Mouse (Mus musculus): ENCODE data around the gene Rnf20. TPM values are rescaled to one million over a fixed set of nuclear protein-coding genes. Genes with fewer than 3 reads are reported as not detected.
A peak's percentile ranks its signal among the peaks of the same experiment; 100 is the strongest.

Rnf20 gene
- 10 to 100 TPM; 77.1 to 86.5 TPM for total RNA-seq (2021)
- long read RNA-seq, experiment 1, full-length matches to known transcripts = 15 of 26 reads
- long read RNA-seq, experiment 1, partial matches to known transcripts = 6 of 26 reads
- long read RNA-seq, experiment 1, other reads (novel, unspliced or antisense) = 5 of 26 reads
- long read RNA-seq, experiment 2, full-length matches to known transcripts = 18 of 29 reads
- long read RNA-seq, experiment 2, partial matches to known transcripts = 1 of 29 reads
- long read RNA-seq, experiment 2, other reads (novel, unspliced or antisense) = 10 of 29 reads

DNA sequence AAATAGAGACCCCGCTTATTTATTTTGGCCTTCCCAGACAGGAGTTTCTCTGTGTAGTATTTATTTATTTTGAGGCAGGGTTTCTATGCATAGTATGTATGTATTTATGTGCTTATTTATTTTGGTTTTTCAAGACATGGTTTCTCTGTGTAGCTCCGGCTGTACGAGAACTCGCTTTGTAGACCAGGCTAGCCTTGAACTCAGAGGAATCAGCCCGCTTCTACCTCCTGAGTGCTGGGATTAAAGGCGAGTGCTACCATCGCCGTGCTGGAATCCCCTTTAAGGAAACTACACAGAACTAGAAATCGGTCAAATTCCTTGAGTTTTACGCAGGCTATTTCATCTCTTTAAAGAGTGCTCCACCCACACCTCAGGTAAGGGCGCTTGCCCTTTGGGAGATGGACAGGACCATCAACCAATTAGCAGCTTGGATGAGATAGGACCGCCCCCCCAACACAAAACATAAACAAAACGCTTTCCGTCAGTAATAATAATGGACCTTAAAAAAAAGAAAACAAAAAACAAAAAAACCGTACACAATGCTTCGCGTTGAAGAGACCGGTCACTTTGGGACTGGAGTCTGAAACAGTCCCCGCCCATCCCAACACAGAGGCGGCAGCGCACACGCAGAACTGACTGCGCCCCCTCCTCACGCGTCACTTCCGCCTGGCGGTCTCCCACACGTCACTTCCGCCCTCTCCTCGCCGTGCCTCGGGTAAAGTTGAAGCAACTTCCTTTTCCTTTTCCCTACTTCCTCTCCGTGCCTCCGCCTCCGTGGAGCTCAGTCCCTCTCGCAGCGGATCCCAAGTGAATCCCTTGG is at the start of gene Rnf20:
Gene Rnf20, plus strand, starts transcription at position 688 of the 820 bp plus-strand sequence.
- DNase-seq (ENCODE audit: low spot score in 2 of 2) = peak; percentile 97 to 98
- H3K4me3 ChIP-seq = peak within 1 kb of the TSS; percentile 98
- H3K27ac ChIP-seq = peak within 1 kb of the TSS; percentile 82
- peak; percentile 14; the same call in 1 of the 2 replicates for TF ChIP-seq CTCF (conservative IDR thresholded peaks at IDR 0.05)

DNA sequence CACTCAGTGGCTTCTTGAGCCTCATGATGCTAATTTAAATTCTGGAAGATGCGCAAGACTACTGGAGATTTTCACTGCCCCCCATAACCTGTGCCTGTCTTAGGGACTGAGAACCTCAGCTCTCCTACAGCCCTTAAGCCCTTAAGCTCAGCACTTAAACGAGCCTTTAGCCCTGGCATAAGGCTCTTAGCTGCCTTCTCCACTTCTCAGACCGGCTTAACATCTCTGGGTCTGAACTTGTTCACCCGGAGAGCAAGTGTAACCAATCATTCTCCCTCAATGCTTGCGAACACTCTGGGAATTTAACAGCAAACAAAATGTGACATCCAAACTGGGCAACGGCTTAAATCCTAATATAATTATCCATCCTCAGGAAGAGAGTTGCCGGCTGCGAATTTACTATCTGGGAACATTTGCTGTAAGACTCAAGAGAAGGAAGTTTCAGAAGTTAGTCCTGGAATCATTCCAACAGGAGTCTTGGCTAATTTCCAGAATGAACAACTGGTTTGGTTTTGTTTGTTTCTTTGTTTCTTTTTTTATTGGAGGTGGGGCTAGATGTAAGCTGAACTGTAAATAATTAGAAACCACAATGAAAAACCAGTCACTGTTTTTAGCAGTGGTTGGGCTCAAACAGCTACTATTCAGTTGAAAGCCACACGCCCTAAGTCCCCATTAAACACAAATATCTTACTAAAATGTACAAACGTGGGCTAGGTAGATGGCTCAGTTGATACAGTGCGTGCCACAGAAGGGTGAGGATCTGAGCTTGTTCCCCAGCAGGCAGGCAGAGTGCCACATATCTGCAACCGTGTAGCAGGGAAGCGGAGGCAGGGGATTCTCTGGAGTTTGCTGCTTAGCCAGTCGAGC is 47.6 kb upstream of the Rnf20 start:
- no peak overlapping the region for H3K4me3 ChIP-seq
- peak in 1 of 2 experiments; percentile 1 for DNase-seq (ENCODE audit: low spot score in 2 of 2)
- TF ChIP-seq CTCF (conservative IDR thresholded peaks at IDR 0.05) = no peak
- H3K27ac ChIP-seq = peak overlapping the region; percentile 81

DNA sequence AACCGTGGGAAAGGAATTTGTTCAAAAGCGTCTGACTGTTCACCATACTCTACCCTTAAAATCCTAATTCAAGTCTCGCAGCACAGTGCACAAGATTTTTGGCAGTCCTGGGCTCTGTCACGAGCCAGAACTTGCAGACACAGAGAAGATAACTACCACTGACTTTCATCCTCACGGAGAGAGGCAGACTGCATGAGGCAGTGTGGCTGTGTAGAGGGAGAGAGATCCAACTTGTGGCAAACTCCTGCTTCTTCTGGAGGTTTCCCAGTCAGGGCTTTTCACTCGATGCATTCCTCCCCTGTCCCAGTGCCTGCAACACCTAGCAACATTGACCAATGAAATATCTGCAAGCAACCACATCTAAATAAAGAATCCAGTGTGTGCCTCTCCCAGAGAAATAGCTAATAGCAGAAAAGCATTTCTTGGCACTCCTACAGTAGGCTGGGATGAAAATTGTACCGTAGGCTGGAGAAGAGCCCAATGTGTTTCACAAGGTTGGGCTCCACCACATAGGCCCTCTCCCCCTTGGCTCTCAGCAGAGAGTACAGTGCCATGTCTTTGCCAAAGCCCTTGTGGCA is 46.2 kb upstream of the Rnf20 start:
- no peak overlapping the region for H3K4me3 ChIP-seq
- DNase-seq (ENCODE audit: low spot score in 2 of 2) = no peak
- peak overlapping the region; percentile 81 for H3K27ac ChIP-seq
- no peak for TF ChIP-seq CTCF (conservative IDR thresholded peaks at IDR 0.05)

DNA sequence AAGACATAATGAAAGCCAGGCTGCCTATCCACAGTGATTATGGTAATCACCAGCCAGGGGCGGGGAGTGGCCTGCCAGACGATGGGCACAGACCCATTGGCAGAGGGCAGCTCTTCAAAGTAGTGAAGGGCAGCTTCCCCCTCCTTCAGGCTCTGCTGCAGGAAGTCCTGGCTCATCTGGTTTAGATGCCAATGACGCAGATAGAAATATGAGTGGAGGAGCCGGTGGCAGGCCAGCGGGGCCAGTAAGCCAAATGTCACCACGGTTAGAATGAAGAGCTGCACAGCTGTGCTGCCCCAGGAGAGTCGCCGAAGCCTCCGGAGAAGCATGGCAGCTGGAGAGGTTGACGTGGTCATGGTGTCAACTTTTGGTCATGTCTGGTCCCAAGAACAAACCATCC is 45.0 kb upstream of the Rnf20 start:
- Histone ChIP-seq H3K27ac (peak overlapping the region; percentile 81; the same call in 1 of the 2 replicates), H3K4me3 (no peak overlapping the region)
- DNase-seq (ENCODE audit: low spot score in 2 of 2) = no peak
- no peak for TF ChIP-seq CTCF (conservative IDR thresholded peaks at IDR 0.05)

DNA sequence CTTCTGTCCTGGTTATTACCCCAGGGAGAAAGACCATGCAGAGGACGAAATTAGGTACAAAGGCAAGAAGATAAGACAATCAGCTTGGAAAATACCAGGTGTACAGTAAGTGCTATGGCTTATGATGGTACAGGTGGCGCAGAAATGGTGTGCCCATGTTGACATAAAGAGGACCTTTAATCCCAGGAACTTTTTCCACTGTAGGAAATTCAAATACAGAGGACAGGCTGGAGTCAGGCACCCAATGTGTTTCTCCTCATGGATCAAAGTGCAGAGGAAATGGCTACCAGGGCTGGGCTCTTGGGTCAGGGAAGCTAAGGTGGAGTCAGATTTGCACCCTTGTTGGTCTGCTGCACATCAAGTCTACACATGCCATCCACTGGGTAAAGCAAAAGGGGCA is 41.7 kb upstream of the Rnf20 start:
- no peak for DNase-seq (ENCODE audit: low spot score in 2 of 2)
- Histone ChIP-seq H3K4me3 (no peak overlapping the region), H3K27ac (no peak overlapping the region)
- no peak for TF ChIP-seq CTCF (conservative IDR thresholded peaks at IDR 0.05)

DNA sequence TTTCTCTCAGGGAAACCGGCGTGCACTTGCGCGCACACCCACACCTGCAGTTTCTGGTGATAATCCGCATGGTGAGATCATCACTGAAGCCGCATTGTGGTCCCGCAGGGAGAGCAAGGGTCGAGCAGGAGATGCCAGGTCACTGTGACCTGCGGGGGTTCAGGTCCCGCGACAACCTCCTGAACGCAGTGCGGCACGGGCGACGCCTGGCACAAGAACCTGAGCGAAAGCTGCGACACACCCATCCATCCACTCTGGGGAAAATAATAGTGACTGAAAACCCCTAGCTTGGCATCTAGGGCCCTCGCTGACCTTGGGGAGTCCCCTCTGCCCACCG is 35.0 kb upstream of the Rnf20 start:
- peak in 1 of 2 experiments; percentile 23 for DNase-seq (ENCODE audit: low spot score in 2 of 2)
- Histone ChIP-seq H3K27ac (peak overlapping the region; percentile 99), H3K4me3 (peak overlapping the region; percentile 63)
- TF ChIP-seq CTCF (conservative IDR thresholded peaks at IDR 0.05) = no peak

DNA sequence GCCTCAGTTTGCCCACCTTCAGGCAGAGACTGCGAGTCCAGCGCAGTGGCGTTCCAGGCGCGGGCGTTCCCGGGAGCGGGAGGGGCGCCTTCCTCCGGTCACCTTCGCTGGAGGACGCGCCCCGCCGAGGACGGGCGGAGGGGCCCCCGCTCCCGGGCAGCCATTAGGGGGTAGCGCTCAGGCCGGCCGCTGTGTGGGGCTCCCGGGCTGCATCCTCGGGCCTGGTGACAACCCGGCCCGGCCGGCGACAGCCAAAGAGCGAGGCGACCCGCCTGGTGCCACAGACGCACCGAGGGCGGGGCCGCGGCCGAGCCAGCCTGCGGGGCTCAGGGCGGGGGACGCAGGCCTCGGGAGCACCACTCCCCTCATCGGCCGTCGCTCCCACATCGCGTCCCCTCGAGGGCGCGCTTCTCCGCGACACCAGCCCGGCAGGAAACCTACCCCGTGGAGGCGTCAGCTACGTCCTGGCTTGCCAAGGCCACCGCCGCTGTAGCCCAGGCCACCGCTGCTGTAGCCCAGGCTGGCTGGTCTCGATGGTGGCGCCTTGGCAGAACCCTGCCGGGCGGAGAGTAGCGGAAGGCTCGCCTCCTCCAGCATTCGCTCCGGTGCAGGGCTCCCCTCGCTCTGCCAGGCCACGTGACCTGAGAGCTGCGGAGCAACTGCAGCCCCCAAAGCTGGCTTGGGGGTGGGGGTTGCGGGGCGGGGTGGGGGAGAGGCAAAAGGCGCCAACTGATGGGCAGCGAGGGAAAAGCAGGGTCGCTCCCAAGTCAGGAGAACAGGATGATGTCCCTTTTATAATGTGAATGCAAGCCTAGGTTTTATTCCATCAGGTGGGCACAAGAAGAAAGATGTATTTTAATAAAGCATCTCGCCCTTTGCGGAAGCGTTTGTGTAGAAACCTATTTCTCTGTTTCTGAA is 34.4 kb upstream of the Rnf20 start, which contains the start of gene Tmem246:
Gene Tmem246, minus strand, starts transcription at position 694 of the 918 bp plus-strand sequence.
- DNase-seq (ENCODE audit: low spot score in 2 of 2) = peak; percentile 66 to 70
- TF ChIP-seq CTCF (conservative IDR thresholded peaks at IDR 0.05) = no peak; the same call in 1 of the 2 replicates
- Histone ChIP-seq H3K27ac (peak within 1 kb of the TSS; percentile 99), H3K4me3 (peak within 1 kb of the TSS; percentile 63)

DNA sequence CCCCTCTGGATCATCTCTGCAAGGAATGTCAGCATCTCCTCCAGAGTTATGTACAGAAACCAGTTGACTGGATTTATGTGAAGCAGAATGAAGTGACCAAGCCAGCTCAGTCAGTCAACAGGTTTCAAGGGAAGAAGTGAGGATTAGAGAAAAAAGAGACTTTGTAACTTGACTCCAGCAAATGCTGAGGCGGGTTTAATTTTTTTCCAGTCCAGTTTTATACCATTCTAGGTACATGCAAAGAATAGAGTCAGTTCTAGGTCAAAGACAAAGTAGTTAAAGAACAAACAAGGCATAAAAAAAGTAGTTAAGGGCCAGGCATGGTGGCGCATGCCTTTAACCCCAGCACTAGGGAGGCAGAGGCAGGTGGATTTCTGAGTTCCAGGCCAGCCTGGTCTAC is 28.6 kb upstream of the Rnf20 start:
- DNase-seq (ENCODE audit: low spot score in 2 of 2) = no peak
- no peak overlapping the region for H3K27ac ChIP-seq
- TF ChIP-seq CTCF (conservative IDR thresholded peaks at IDR 0.05) = no peak
- no peak overlapping the region for H3K4me3 ChIP-seq

DNA sequence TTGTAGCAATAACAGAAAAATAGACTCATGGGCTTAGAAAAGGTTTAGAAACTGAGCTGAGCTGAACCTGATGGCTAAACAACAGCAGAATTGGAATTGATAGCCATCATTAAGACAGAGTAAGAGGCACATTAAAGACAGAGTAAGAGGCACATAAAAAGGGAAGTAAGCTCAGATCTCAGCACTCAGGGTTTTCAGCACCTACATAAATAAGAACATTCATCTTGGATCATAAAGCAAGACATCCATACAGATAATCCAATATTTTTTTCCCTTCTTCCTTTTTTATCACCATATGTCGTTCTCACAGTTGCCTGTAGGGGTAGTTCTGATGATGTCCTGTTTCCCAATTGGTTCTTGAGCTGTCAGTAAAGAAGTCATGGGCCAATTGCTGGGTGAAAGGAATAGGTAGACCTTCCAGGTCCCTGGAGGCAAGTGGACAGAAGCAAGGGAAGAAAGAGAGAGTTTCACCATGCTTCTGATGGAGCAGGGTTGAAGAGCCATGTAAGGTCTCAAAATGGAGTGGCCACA is 27.7 kb upstream of the Rnf20 start:
- Histone ChIP-seq H3K4me3 (no peak overlapping the region), H3K27ac (peak overlapping the region; percentile 79)
- DNase-seq (ENCODE audit: low spot score in 2 of 2) = no peak
- TF ChIP-seq CTCF (conservative IDR thresholded peaks at IDR 0.05) = peak; percentile 59

DNA sequence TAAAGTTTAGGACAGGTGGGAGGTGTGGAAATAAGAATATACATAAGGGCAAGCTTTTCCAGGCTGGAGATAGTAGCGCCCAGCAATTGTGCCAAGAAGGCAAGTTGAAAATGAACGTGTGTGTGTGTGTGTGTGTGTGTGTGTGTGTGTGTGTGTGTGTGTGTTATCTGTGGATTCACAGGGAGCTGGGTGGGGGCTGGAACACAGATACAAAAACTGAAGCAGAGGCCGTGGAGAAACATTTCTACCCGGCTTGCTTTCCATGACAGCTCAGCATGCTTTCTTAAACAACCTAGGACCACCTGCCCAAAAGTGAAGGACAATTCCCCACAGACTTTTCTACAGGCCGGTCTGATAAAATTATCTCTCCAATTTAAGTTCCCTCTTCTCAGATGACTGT is 27.2 kb upstream of the Rnf20 start:
- Histone ChIP-seq H3K27ac (peak overlapping the region; percentile 79), H3K4me3 (no peak overlapping the region)
- DNase-seq (ENCODE audit: low spot score in 2 of 2) = no peak
- TF ChIP-seq CTCF (conservative IDR thresholded peaks at IDR 0.05) = no peak

DNA sequence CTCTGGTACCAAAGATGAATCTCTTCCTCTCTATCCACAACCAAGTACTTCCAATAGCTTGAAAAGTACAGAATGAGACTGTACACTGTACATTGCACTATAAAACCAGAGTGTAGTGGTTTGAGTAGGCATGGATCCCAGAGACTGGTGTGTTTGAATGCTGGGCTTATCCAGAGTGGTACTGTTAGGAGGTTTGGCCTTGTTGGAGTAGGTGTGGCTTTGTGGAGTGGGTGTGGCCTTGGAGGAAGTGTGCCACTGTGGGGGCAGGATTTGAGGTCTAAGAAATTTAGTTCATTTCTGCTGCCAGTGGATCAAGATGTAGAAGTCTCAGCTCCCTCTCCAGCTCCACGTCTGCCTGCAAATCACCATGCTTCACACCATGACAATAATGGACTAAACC is 26.3 kb upstream of the Rnf20 start:
- H3K27ac ChIP-seq = no peak overlapping the region
- no peak overlapping the region for H3K4me3 ChIP-seq
- TF ChIP-seq CTCF (conservative IDR thresholded peaks at IDR 0.05) = no peak
- no peak for DNase-seq (ENCODE audit: low spot score in 2 of 2)
